Mouse (Mus musculus) cerebellum, adult 11-12 months (tissue): ENCODE measurements around the gene Spaca6.

Source experiments
- DNase-seq: peaks from one replicate; pipeline ENCODE4 v3.0.0; 2022

Gene Spaca6

DNA sequence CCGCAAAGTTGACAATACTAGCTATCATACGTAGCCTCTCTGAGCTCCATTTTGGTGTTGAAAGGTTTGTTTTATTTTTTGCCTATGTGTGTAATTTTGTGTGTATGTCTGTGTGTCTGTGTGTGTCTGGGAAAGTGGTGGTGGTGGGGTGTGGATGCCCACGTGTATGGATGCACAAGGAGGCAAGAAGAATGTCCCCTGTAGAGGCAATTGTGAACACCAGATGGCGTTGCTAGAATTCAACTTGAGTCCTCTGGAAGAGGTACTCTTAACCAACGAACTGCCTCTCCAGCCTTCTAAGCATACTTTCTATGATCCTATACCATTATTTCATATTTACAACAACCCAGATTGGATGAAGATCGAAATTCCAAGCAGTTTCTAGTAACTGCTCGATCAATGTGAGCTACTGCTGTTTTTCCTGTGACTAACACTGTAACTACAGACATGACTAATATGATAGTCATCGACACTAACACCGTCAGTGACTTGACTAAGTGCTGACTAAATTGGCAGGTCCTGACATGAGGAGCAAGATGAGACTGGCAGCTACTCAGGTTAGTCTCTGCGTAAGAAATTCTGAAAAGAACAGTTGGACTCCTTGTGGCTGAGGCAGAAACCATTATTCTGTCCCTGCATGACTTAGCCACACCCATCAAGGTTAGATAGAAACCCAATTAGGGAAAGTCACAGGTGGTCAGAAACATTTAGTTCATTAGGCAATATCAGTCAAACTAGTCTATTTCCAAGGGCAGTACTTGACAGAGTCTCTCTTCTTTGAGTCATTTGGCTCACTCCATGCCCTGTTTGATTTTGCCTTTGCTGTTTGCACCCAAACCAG is 18.4 kb downstream of the Spaca6 start:
- DNase-seq, result no peak

DNA sequence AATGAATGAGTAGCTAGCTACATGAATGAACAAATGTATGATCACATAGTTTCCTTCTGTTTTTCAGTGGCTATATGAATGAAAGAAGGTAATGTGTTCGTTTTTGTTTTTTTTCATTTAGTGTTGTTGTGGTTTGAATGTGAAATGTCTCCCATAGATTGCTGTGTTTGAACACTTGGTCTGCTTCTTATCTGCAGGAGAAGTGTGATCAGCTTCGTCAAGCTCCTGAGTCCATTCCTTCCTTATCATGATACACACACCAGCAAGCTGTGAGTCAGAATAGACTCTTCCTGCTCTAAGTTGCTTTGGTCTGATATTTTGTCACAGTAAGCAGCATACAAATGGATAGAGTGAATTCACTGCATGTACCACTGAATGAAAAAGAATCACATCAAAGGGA is 22.0 kb downstream of the Spaca6 start:
- no peak for DNase-seq

GRCm38 (mm10) chr17:17849906-17850712 is 23.2 kb downstream of the Spaca6 start:
- DNase-seq, result no peak

- DNase-seq, result no peak
These were observed 28.3 kb downstream of the Spaca6 start, which contains the start of gene Has1 for GRCm38 (mm10) chr17:17855064-17855838. Gene Has1 (minus strand): TSS chr17:17855205.

DNA sequence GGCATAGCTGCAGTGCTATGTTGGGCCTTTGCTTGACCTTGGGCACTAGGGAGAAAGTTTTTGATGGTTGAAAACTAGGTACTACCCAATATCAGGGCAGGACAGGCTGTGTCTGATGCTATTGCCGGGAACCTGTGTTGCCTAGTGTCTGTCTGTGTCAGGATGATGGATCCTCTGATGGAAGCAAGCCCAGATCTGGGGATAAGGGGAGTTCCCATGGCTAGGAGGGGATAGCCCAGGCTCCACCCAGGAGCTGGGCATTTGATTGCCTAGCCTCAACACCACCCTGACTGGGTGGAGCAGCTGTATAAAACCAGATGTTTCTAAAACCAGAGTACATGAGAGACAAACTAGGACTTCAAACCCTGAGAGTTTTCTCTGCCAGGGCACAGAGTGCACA is 29.7 kb downstream of the Spaca6 start:
- DNase-seq, result no peak

DNA sequence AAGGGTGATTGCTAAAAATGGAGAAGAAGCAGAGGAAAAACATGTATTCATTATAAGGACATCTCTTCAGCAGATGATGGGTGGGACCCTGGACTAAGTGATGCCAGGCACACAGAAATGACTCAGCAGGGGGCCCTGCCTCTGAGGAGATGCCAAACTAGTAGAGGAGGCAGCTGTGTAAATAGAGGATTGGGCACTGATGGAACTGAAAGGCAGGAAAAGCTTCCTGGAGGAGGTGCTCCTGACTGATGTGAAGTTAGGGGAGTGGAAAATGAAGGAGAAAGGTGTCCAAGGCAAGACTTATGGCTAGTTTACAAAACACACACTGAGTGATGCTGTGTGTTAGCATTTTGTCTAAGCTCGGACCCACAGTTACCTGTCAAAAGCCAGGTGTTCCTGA is 30.5 kb downstream of the Spaca6 start:
- DNase-seq, result no peak

- DNase-seq, result no peak
These were observed 33.2 kb downstream of the Spaca6 start for GRCm38 (mm10) chr17:17860110-17860509.

GRCm38 (mm10) chr17:17862360-17862759 is 35.4 kb downstream of the Spaca6 start:
- no peak for DNase-seq

- DNase-seq, result no peak
These were observed 38.2 kb downstream of the Spaca6 start for GRCm38 (mm10) chr17:17865168-17865567.

DNA sequence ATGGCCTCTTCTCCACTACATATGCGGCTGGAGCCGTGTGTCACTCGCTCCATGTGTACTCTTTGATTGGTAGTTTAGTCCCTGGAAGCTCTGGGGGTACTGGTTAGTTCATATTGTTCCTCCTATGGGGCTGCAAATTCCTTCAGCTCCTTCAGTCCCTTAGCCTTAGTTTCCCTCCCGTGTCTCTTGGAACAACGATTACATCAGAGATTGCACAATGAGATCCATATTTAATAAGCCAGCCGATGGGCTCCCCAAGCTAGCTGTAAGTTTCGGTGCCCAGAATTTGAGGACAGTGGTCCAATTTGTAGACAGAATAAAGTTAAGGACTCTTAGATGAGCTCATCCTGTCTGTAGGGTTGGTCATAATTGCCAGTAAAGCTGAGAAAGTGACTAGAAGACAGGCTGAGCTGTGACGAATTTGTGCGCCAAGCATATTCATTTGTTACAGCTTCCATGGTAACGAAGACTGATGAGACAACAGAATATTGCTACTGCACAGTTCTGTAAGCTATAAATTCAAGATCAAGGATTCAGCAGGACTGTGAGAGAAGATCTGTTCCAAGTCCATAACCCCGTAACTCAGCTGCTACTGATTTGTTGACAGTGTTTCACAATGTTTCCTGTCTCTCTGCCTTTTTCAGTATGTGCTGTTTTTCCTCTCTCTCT is 40.0 kb downstream of the Spaca6 start:
- no peak for DNase-seq

DNA sequence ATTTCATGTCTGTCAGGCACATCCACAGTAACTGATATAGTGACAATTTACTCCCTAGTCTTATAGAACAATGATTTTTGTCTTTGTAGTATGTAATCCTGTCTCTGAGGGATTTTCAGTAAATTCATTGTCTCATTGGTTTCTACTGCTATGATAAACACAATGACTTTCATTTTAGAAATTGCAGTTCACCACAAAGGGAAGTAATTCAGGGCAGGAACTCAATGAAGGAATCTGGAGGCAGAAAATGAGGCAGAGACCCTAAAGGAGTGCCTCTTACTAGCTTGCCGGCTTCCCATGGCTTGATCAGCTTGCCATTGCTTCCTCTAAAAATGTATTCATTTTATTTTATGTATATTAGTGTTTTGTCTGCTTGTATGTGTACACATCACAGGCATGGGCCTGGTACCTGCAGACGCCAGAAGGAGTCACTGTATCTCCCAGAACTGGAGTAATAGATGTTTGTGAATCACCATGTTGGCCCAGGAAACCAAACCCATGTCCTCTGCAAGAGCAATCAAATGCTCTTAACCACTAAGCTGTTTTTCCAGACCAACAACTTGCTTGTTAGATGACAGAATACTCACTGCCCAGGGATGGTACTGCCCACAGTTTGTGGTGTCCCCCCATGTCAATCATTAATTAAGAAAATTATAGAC is 44.1 kb downstream of the Spaca6 start:
- DNase-seq, result no peak

- no peak for DNase-seq
These were observed 44.7 kb downstream of the Spaca6 start for GRCm38 (mm10) chr17:17871697-17872096.

DNA sequence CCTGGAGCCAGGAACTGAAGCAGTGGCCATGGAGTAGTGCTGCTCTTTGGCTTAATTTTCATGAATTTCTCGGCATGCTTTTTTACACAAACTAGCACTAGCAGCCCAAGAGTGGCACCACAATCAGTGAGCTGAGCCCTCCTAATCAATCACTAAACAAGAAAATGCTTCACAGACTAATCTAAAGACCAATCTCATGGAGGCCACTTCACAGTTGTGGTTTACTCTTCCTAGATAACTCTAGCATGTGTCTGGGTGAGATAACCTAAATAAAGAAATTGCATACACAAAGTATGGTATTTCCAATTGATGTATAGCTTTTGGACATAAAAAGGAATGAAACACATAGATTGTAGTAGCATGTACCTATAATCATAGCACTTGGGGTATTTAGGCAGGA is 52.4 kb downstream of the Spaca6 start:
- no peak for DNase-seq

- no peak for DNase-seq
These were observed 55.7 kb downstream of the Spaca6 start for GRCm38 (mm10) chr17:17882672-17883071.

GRCm38 (mm10) chr17:17883840-17884239 is 56.9 kb downstream of the Spaca6 start, which contains the start of gene Fpr1:
Gene Fpr1 (minus strand): TSS chr17:17883940.
- DNase-seq, result no peak

DNA sequence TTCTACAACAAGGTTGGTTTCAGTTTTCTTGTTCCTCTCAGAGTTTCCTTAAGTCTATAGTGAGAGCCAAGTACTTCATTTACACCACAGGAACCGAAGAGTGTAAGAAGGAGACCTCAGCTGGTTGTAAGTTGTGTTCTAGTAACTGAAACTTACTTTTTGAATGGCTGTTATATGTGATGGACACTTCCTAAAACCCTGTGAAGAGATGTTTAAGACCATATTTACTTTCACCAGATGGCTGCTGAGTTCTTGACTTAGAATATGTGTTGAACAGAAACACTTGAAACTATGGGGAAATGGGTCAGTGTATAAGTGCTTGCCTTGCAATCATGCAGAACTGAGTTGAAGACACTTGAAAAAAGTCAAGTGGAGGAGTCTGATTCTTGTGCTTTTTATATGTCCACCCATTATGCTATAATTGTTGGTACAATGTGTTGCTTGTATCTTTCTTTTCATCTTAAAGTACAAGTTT is 60.9 kb downstream of the Spaca6 start, which contains the start of the genes Fpr2 and Fpr3:
Gene Fpr2, plus strand, starts transcription at position 51 of the 475 bp plus-strand sequence.
Gene Fpr3, plus strand, starts transcription at position 79 of the 475 bp plus-strand sequence.
- no peak for DNase-seq

DNA sequence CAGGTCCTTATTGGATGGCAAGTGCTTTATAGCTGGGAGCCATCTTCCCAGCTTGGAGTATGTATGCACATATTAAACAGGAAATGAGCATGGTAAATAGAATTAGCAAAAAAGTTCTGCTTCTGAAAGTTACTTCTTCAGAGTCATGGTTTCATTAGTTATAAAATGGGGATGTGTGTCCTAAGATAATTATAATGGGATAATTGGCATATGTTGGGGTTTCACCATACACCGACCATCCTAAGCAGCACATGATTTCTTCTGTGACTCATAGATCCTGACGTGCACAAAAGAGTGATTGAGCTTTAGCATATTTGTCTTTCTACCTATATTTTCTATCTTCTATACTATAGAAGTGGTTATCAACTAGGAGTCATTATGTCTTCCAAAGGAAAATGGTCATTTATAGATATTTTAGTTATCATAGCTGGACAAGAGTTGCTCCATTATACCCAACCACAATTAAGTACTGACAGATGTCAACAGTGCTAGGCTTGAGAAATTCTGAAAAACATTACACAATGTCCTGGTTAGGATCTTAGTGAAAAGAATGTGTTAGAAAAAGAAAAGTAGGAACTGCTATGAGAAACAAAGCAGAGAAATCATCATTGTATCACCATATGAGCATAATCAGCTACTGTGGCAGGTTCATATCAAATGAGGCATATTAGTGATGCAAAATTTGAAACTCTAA is 62.9 kb downstream of the Spaca6 start:
- no peak for DNase-seq
